Mouse (Mus musculus) bone marrow macrophage, adult 2 months (primary cell): ENCODE measurements around the gene Vmn2r20.
"Not testable (repeated sequence)": the region's sequence is repeated elsewhere in the genome, so short reads cannot be mapped to it uniquely, and the experiment has no call there.

ENCODE experiments used
- CTCF ChIP-seq: IDR thresholded peaks from 2 replicates; pipeline ENCODE4 v1.5.1; 2012; ENCODE audit warnings: low read depth, mild to moderate bottlenecking, low read length, moderate library complexity
- POLR2A ChIP-seq: IDR thresholded peaks from 2 replicates; pipeline ENCODE4 v1.6.1; 2012; ENCODE audit warnings: mild to moderate bottlenecking, low read depth, low read length, borderline replicate concordance

- TF ChIP-seq POLR2A, CTCF: not testable (repeated sequence)
Observed at GRCm38 (mm10) chr6:123424413-123424812, 6.5 kb upstream of the Vmn2r20 start.
